Mouse (Mus musculus): Measurements from ENCODE around the gene Ulk2. TPM values are rescaled to one million over a fixed set of nuclear protein-coding genes. Genes with fewer than 3 reads are reported as not detected.
"Not testable (repeated sequence)": the region's sequence is repeated elsewhere in the genome, so short reads cannot be mapped to it uniquely, and the experiment has no call there.

Ulk2 gene
- polyA plus RNA-seq, 1 experiment, result 47.7 TPM

GRCm38 (mm10) chr11:61852916-61853315 lies 2.0 kb downstream of the Ulk2 start:
- Histone ChIP-seq H3K4me1 (ENCODE audit: control insufficient read depth, insufficient read depth, low read length) (peaks cover 6% of the 10 kb centered on the region), H3K27ac (ENCODE audit: insufficient read depth, low read depth, low read length) (no peak overlapping the region), H3K4me3 (ENCODE audit: insufficient read depth, low read length) (no peak overlapping the region)
- TF ChIP-seq POLR2A (IDR thresholded peaks at IDR 0.05; ENCODE audit: borderline replicate concordance, low read depth, low read length), result no peak
- TF ChIP-seq CTCF (IDR thresholded peaks at IDR 0.05; ENCODE audit: low read depth, low read length), result no peak

GRCm38 (mm10) chr11:61851195-61851594 lies 3.7 kb downstream of the Ulk2 start:
- Histone ChIP-seq H3K4me3 (ENCODE audit: insufficient read depth, low read length) (no peak overlapping the region), H3K27ac (ENCODE audit: insufficient read depth, low read depth, low read length) (no peak overlapping the region), H3K4me1 (ENCODE audit: control insufficient read depth, insufficient read depth, low read length) (peaks cover 6% of the 10 kb centered on the region)
- TF ChIP-seq CTCF (IDR thresholded peaks at IDR 0.05; ENCODE audit: low read depth, low read length), result no peak
- no peak for TF ChIP-seq POLR2A (IDR thresholded peaks at IDR 0.05; ENCODE audit: borderline replicate concordance, low read depth, low read length)

GRCm38 (mm10) chr11:61840663-61841062 lies 14.2 kb downstream of the Ulk2 start:
- H3K4me3 ChIP-seq (ENCODE audit: insufficient read depth, low read length); H3K27ac ChIP-seq (ENCODE audit: insufficient read depth, low read depth, low read length): not testable (repeated sequence)
- H3K4me1 ChIP-seq (ENCODE audit: control insufficient read depth, insufficient read depth, low read length), result peaks cover 36% of the 10 kb centered on the region

GRCm38 (mm10) chr11:61839940-61840339 lies 14.9 kb downstream of the Ulk2 start:
- no peak overlapping the region for H3K4me3 ChIP-seq (ENCODE audit: insufficient read depth, low read length)
- peaks cover 32% of the 10 kb centered on the region for H3K4me1 ChIP-seq (ENCODE audit: control insufficient read depth, insufficient read depth, low read length)
- TF ChIP-seq CTCF (IDR thresholded peaks at IDR 0.05; ENCODE audit: low read depth, low read length), result no peak
- TF ChIP-seq POLR2A (IDR thresholded peaks at IDR 0.05; ENCODE audit: borderline replicate concordance, low read depth, low read length), result no peak
- peak overlapping the region; percentile 97 for H3K27ac ChIP-seq (ENCODE audit: insufficient read depth, low read depth, low read length)

GRCm38 (mm10) chr11:61839182-61839581 lies 15.7 kb downstream of the Ulk2 start:
- peak overlapping the region; percentile 97 for H3K27ac ChIP-seq (ENCODE audit: insufficient read depth, low read depth, low read length)
- H3K4me3 ChIP-seq (ENCODE audit: insufficient read depth, low read length), result peak overlapping the region; percentile 26; the same call in 1 of the 2 replicates
- H3K4me1 ChIP-seq (ENCODE audit: control insufficient read depth, insufficient read depth, low read length), result peaks cover 30% of the 10 kb centered on the region
- TF ChIP-seq POLR2A (IDR thresholded peaks at IDR 0.05; ENCODE audit: borderline replicate concordance, low read depth, low read length) (no peak), CTCF (IDR thresholded peaks at IDR 0.05; ENCODE audit: low read depth, low read length) (no peak)

- Histone ChIP-seq H3K4me1 (ENCODE audit: control insufficient read depth, insufficient read depth, low read length) (no peaks in the 10 kb centered on the region), H3K4me3 (ENCODE audit: insufficient read depth, low read length) (no peak overlapping the region), H3K27ac (ENCODE audit: insufficient read depth, low read depth, low read length) (no peak overlapping the region)
- TF ChIP-seq POLR2A (IDR thresholded peaks at IDR 0.05; ENCODE audit: borderline replicate concordance, low read depth, low read length) (no peak), CTCF (IDR thresholded peaks at IDR 0.05; ENCODE audit: low read depth, low read length) (no peak)
Measured at GRCm38 (mm10) chr11:61809793-61810192, 45.1 kb downstream of the Ulk2 start.

GRCm38 (mm10) chr11:61808551-61809117 lies 46.2 kb downstream of the Ulk2 start:
- H3K4me1 ChIP-seq (ENCODE audit: control insufficient read depth, insufficient read depth, low read length), result no peaks in the 10 kb centered on the region
- no peak overlapping the region for H3K27ac ChIP-seq (ENCODE audit: insufficient read depth, low read depth, low read length)
- no peak overlapping the region for H3K4me3 ChIP-seq (ENCODE audit: insufficient read depth, low read length)
- TF ChIP-seq CTCF (IDR thresholded peaks at IDR 0.05; ENCODE audit: low read depth, low read length), result no peak
- no peak for TF ChIP-seq POLR2A (IDR thresholded peaks at IDR 0.05; ENCODE audit: borderline replicate concordance, low read depth, low read length)

- Histone ChIP-seq H3K4me3 (ENCODE audit: insufficient read depth, low read length) (no peak overlapping the region), H3K4me1 (ENCODE audit: control insufficient read depth, insufficient read depth, low read length) (peaks cover 17% of the 10 kb centered on the region), H3K27ac (ENCODE audit: insufficient read depth, low read depth, low read length) (peak overlapping the region; percentile 80)
- no peak for TF ChIP-seq POLR2A (IDR thresholded peaks at IDR 0.05; ENCODE audit: borderline replicate concordance, low read depth, low read length)
- no peak for TF ChIP-seq CTCF (IDR thresholded peaks at IDR 0.05; ENCODE audit: low read depth, low read length)
Measured at GRCm38 (mm10) chr11:61793441-61793840, 61.4 kb downstream of the Ulk2 start.

GRCm38 (mm10) chr11:61788550-61788949 lies 66.3 kb downstream of the Ulk2 start:
- TF ChIP-seq POLR2A (IDR thresholded peaks at IDR 0.05; ENCODE audit: borderline replicate concordance, low read depth, low read length), result no peak
- no peak for TF ChIP-seq CTCF (IDR thresholded peaks at IDR 0.05; ENCODE audit: low read depth, low read length)
- peaks cover 8% of the 10 kb centered on the region for H3K4me1 ChIP-seq (ENCODE audit: control insufficient read depth, insufficient read depth, low read length)

GRCm38 (mm10) chr11:61782526-61782925 lies 72.3 kb downstream of the Ulk2 start:
- not testable (repeated sequence) for H3K4me1 ChIP-seq (ENCODE audit: control insufficient read depth, insufficient read depth, low read length); H3K4me3 ChIP-seq (ENCODE audit: insufficient read depth, low read length); H3K27ac ChIP-seq (ENCODE audit: insufficient read depth, low read depth, low read length)

More at GRCm38 (mm10) chr11:61788550-61788949, 66.3 kb downstream of the Ulk2 start:
- no peak overlapping the region for H3K4me3 ChIP-seq (ENCODE audit: insufficient read depth, low read length)
- no peak overlapping the region for H3K27ac ChIP-seq (ENCODE audit: insufficient read depth, low read depth, low read length)
